Mouse (Mus musculus): Measurements from ENCODE around the gene Nras. TPM values are rescaled to one million over a fixed set of nuclear protein-coding genes. Genes with fewer than 3 reads are reported as not detected.

The Nras gene
- 3.6 and 4.2 TPM in 2 replicates for polyA plus RNA-seq (2012; rRNA removed)

DNA sequence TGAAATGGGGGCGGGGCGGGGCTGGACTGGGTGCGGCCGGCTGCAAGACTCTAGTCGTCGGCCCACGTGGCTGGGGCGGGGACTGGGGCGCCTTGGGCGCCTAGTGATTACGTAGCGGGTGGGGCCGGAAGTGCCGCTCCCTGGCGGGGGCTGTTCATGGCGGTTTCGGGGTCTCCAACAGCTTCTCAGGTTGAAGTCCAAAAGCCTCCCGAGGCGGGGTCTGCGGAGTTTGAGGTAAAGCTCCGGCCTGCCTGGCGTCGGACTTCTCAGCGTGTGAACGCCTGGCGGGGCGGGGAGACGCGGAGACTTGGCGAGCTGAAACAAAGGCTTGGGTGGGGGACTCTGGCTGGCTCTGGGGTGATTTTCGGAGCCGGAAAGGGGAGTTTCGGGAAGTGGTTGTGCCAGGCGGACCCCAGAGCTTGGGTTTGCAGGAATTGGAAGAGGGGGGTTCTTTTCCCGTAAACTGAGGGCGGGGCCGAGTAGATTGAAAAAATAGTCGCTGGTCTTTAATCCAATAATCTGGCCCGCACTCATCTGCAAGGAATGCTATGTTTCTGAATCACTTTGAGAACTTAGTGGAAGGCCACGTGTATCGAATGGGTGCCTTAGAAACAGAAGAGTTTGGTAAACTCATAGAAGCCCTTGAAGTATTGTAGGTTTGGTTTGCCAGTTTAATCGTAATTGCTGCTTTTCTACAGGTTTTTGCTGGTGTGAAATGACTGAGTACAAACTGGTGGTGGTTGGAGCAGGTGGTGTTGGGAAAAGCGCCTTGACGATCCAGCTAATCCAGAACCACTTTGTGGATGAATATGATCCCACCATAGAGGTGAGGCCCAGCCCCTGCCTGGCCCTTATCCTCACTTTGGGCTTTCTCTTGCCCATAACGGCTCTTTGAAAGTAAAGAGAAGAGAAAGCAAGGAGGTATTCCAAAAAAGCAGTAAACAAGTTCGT is at the start of gene Nras:
Gene Nras (plus strand): TSS at position 79 of the 951 bp plus-strand sequence.

DNA sequence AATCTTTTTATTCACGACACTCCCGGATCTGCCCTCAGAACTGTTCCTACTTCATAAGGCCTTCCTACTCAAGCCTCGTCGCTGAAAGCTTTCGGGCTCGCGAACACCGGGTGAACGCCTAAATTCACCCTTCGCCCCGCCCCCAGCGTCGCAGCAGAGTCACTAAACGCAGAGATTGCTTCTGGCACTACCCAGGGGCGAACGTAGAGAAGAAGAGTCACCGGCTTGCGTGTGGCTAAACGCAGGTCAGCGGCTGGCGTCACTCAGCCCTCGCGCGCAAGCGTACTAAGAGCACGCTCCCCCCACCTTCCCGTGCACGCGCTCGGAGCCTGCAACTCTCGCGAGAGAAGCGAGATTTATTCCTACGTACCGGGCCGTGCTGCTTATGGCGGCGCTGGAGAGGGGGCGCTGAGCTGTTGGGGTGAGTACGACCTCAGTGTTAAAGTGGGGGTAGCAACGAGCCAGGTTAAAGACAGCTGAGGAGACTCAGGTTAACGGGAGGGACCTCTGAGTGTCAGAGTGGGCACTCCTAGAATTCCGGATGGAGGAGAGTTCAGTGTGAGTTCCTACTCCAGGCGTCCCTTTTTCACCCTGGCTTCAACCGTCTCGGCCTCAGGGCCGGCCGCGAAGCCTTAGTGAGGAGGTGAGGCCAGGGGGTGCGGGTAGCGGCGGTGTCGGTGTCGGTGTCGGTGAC is 37.7 kb upstream of the Nras start, which contains the start of gene Csde1:
Gene Csde1 (plus strand): TSS at position 178 of the 694 bp plus-strand sequence.

DNA sequence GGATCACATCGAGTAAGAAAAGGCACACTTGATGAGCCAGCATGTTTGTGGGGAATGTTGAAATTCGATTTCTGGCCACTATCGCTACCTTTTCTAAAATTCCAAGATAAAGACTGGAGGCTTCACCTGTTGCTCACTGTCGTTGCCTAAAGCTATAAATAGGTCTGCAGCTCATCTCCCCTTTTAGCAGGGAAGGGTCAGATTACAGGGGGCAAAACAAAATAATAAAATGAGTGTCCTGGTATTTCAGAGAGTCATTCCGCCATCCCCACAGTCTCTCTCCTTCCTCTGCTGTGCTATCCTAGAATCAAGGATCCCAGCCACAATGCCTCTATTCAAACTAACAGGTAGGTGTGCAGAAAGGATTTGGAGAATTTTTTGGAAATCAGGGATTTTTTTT is 15.7 kb downstream of the Nras start, which contains the start of gene Ampd1:
Gene Ampd1 (plus strand): TSS at position 244 of the 400 bp plus-strand sequence.

DNA sequence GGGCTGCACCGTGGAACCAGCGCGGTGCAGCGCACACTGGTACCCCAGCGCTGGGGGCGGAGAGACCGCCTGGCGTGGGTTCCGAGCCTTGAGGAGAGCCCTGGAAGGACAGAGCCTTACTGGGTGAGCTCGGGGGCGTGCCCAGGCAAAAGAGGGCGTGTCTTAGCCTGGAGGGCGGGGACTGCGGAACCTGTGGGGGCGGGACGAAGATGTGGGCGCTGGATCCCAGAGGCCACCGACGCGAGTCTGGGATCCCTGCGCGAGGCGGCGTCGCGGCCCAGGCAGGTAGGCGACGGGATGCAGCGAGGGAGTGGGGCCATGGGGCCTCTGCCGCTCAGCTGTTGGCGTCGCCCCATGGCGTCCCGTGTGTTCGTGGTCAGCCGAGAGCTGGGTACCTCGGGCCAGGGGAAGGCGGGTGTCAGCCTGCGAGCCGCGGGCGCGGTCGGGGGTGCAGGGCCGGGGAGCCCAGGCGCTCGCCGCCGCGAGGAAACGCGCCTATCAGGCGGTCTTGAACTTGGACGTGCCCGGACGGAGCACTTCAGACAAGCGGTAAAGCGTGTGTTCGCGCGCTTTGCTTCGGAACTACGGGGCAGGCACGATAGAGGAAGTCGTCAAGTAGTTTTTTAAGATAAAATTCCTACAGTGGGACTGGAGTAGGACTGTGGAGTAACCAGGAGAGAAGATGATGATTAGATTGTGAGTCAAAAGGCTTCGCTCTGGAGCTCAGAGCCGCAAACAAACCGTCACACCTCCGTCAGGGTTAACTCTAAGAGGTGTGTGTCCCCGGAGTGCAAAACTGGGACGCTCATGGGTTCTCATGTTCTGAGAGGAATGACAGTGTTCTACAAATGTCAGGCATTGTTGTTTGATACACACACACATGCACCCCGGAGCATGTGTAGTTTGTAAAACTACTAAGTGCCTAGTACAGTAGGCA is 44.6 kb downstream of the Nras start, which contains the start of gene Dennd2c:
Gene Dennd2c (plus strand): TSS at position 151 of the 937 bp plus-strand sequence.

Other genes with a start within 250 kb of the Nras start
- not detected in 2 replicates for gene Sycp1, start 122.2 kb upstream of the Nras start, polyA plus RNA-seq (2012; rRNA removed)
- not detected in 2 replicates for gene Nr1h5, start 94.2 kb upstream of the Nras start, polyA plus RNA-seq (2012; rRNA removed)
- gene Sike1, start 62.6 kb upstream of the Nras start, polyA plus RNA-seq (2012; rRNA removed): 7.2 and 8.5 TPM in 2 replicates
- gene Csde1, start 37.9 kb upstream of the Nras start, polyA plus RNA-seq (2012; rRNA removed): 2.1 and 4.8 TPM in 2 replicates
- gene Ampd1, start 15.7 kb downstream of the Nras start, polyA plus RNA-seq (2012; rRNA removed): 0.38 and 0.49 TPM in 2 replicates
- gene Dennd2c, start 44.3 kb downstream of the Nras start, polyA plus RNA-seq (2012; rRNA removed): 0.66 and 0.85 TPM in 2 replicates
- 5.3 and 6.0 TPM in 2 replicates for gene Bcas2, start 113.4 kb downstream of the Nras start, polyA plus RNA-seq (2012; rRNA removed)
- 1.2 and 2.7 TPM in 2 replicates for gene Trim33, start 221.0 kb downstream of the Nras start, polyA plus RNA-seq (2012; rRNA removed)